Mouse (Mus musculus): Measurements from ENCODE around the gene Rfk. TPM values are rescaled to one million over a fixed set of nuclear protein-coding genes. Genes with fewer than 3 reads are reported as not detected.
A peak's percentile ranks its signal among the peaks of the same experiment; 100 is the strongest.

Gene Rfk
- polyA plus RNA-seq (2014; fragmentation: Nextera tagmentation; extraction: Ambion mirVana) = 87.2 and 96.4 TPM in 2 replicates

GRCm38 (mm10) chr19:17393841-17394591 lies at the start of gene Rfk:
TSS of gene Rfk (plus strand) at chr19:17394043.
- WGBS = under 1% methylated on average over 81 of the region's 83 CpGs
- peaks cover 9% of the 10 kb centered on the region; the same call in 1 of the 2 replicates for H3K27me3 ChIP-seq (ENCODE audit: control insufficient read depth, insufficient read depth, low read length)
- H3K9me3 ChIP-seq (ENCODE audit: control insufficient read depth, low read length) = no peaks in the 10 kb centered on the region
- no peaks in the 10 kb centered on the region for H3K4me1 ChIP-seq (replicated peaks; ENCODE audit: control insufficient read depth, insufficient read depth, low read length)
- peak within 1 kb of the TSS; percentile 84 for H3K4me3 ChIP-seq (ENCODE audit: low read depth, low read length)
- peak within 1 kb of the TSS; percentile 89 for H3K9ac ChIP-seq (ENCODE audit: low read length)
- no peak within 1 kb of the TSS for H3K27ac ChIP-seq (ENCODE audit: low read depth, low read length)
- H3K36me3 ChIP-seq (ENCODE audit: control insufficient read depth, insufficient read depth, low read length) = no peaks in the 10 kb centered on the region
- ATAC-seq (replicated peaks; ENCODE audit: low FRiP score) (peak; percentile 99), DNase-seq (ENCODE audit: low spot score) (peak; percentile 97)
- H3K4me2 ChIP-seq (ENCODE audit: low read depth, low read length, severe bottlenecking) = peak within 1 kb of the TSS; percentile 69

DNA sequence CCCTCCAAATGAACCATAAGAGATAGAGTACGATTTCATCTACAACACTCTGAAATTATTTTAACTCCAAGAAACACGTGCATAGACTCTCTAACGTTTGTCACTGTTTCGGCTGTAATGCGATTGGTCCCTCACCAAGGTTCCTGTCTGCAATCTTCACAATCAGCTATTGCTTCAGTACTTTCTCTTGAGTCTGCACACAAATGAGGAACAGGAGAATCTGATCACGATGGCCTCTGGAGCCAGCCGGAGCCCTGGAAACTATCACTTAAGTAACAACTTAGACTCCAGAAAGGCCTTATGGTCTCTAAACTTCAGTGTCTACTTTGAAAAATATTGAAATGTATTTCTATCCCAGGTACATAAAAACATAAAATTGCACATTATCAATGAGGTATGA lies 49.0 kb upstream of the Rfk start:
- Histone ChIP-seq H3K36me3 (ENCODE audit: control insufficient read depth, insufficient read depth, low read length) (no peaks in the 10 kb centered on the region), H3K4me3 (ENCODE audit: low read depth, low read length) (no peak overlapping the region), H3K9me3 (ENCODE audit: control insufficient read depth, low read length) (no peaks in the 10 kb centered on the region), H3K4me2 (ENCODE audit: low read depth, low read length, severe bottlenecking) (no peak overlapping the region), H3K27me3 (ENCODE audit: control insufficient read depth, insufficient read depth, low read length) (no peaks in the 10 kb centered on the region), H3K4me1 (replicated peaks; ENCODE audit: control insufficient read depth, insufficient read depth, low read length) (no peaks in the 10 kb centered on the region), H3K27ac (ENCODE audit: low read depth, low read length) (no peak overlapping the region), H3K9ac (ENCODE audit: low read length) (no peak overlapping the region)
- no peak for ATAC-seq (replicated peaks; ENCODE audit: low FRiP score)
- DNase-seq (ENCODE audit: low spot score) = no peak
- 92% methylated on average over 7 of the region's 7 CpGs for WGBS

GRCm38 (mm10) chr19:17346716-17347474 lies 46.9 kb upstream of the Rfk start:
- no peaks in the 10 kb centered on the region for H3K36me3 ChIP-seq (ENCODE audit: control insufficient read depth, insufficient read depth, low read length)
- WGBS = 89% methylated on average over 3 of the region's 3 CpGs

GRCm38 (mm10) chr19:17347852-17348251 lies 46.0 kb upstream of the Rfk start:
- no peak overlapping the region for H3K27ac ChIP-seq (ENCODE audit: low read depth, low read length)
- H3K4me3 ChIP-seq (ENCODE audit: low read depth, low read length) = no peak overlapping the region
- WGBS = 81% methylated on average over 2 of the region's 2 CpGs
- no peak overlapping the region for H3K4me2 ChIP-seq (ENCODE audit: low read depth, low read length, severe bottlenecking)
- no peak overlapping the region for H3K9ac ChIP-seq (ENCODE audit: low read length)
- H3K4me1 ChIP-seq (replicated peaks; ENCODE audit: control insufficient read depth, insufficient read depth, low read length) = no peaks in the 10 kb centered on the region
- ATAC-seq (replicated peaks; ENCODE audit: low FRiP score) = no peak
- DNase-seq (ENCODE audit: low spot score) = no peak
- H3K9me3 ChIP-seq (ENCODE audit: control insufficient read depth, low read length) = no peaks in the 10 kb centered on the region
- no peaks in the 10 kb centered on the region for H3K36me3 ChIP-seq (ENCODE audit: control insufficient read depth, insufficient read depth, low read length)
- no peaks in the 10 kb centered on the region for H3K27me3 ChIP-seq (ENCODE audit: control insufficient read depth, insufficient read depth, low read length)

More at GRCm38 (mm10) chr19:17346716-17347474, 46.9 kb upstream of the Rfk start:
- H3K9me3 ChIP-seq (ENCODE audit: control insufficient read depth, low read length) = no peaks in the 10 kb centered on the region
- H3K4me3 ChIP-seq (ENCODE audit: low read depth, low read length) = no peak overlapping the region
- H3K27me3 ChIP-seq (ENCODE audit: control insufficient read depth, insufficient read depth, low read length) = no peaks in the 10 kb centered on the region
- no peak overlapping the region for H3K9ac ChIP-seq (ENCODE audit: low read length)
- DNase-seq (ENCODE audit: low spot score) (no peak), ATAC-seq (replicated peaks; ENCODE audit: low FRiP score) (no peak)
- no peak overlapping the region for H3K4me2 ChIP-seq (ENCODE audit: low read depth, low read length, severe bottlenecking)
- H3K4me1 ChIP-seq (replicated peaks; ENCODE audit: control insufficient read depth, insufficient read depth, low read length) = no peaks in the 10 kb centered on the region
- H3K27ac ChIP-seq (ENCODE audit: low read depth, low read length) = no peak overlapping the region

- H3K9me3 ChIP-seq (ENCODE audit: control insufficient read depth, low read length) = no peaks in the 10 kb centered on the region
- no peak for ATAC-seq (replicated peaks; ENCODE audit: low FRiP score)
- H3K4me2 ChIP-seq (ENCODE audit: low read depth, low read length, severe bottlenecking) = no peak overlapping the region
- no peak for DNase-seq (ENCODE audit: low spot score)
- H3K36me3 ChIP-seq (ENCODE audit: control insufficient read depth, insufficient read depth, low read length) = no peaks in the 10 kb centered on the region
- peaks cover 5% of the 10 kb centered on the region for H3K27me3 ChIP-seq (ENCODE audit: control insufficient read depth, insufficient read depth, low read length)
- H3K4me1 ChIP-seq (replicated peaks; ENCODE audit: control insufficient read depth, insufficient read depth, low read length) = peaks cover 6% of the 10 kb centered on the region; the same call in 1 of the 2 replicates
- H3K4me3 ChIP-seq (ENCODE audit: low read depth, low read length) = no peak overlapping the region
- no peak overlapping the region for H3K27ac ChIP-seq (ENCODE audit: low read depth, low read length)
- WGBS = 72% methylated on average over 8 of the region's 8 CpGs
- H3K9ac ChIP-seq (ENCODE audit: low read length) = no peak overlapping the region
These were observed 40.1 kb upstream of the Rfk start for GRCm38 (mm10) chr19:17353727-17354126.

GRCm38 (mm10) chr19:17354362-17354761 lies 39.5 kb upstream of the Rfk start:
- 80% methylated on average over 4 of the region's 4 CpGs for WGBS
- H3K27me3 ChIP-seq (ENCODE audit: control insufficient read depth, insufficient read depth, low read length) = peaks cover 5% of the 10 kb centered on the region
- H3K9ac ChIP-seq (ENCODE audit: low read length) = no peak overlapping the region

GRCm38 (mm10) chr19:17354797-17355196 lies 39.0 kb upstream of the Rfk start:
- DNase-seq (ENCODE audit: low spot score) = no peak
- WGBS = 82% methylated on average over 4 of the region's 4 CpGs
- no peak overlapping the region for H3K27ac ChIP-seq (ENCODE audit: low read depth, low read length)
- H3K9ac ChIP-seq (ENCODE audit: low read length) = no peak overlapping the region
- H3K4me1 ChIP-seq (replicated peaks; ENCODE audit: control insufficient read depth, insufficient read depth, low read length) = peaks cover 6% of the 10 kb centered on the region; the same call in 1 of the 2 replicates
- no peak overlapping the region for H3K4me3 ChIP-seq (ENCODE audit: low read depth, low read length)
- H3K4me2 ChIP-seq (ENCODE audit: low read depth, low read length, severe bottlenecking) = no peak overlapping the region
- H3K9me3 ChIP-seq (ENCODE audit: control insufficient read depth, low read length) = no peaks in the 10 kb centered on the region
- peaks cover 5% of the 10 kb centered on the region for H3K27me3 ChIP-seq (ENCODE audit: control insufficient read depth, insufficient read depth, low read length)
- no peaks in the 10 kb centered on the region for H3K36me3 ChIP-seq (ENCODE audit: control insufficient read depth, insufficient read depth, low read length)
- no peak for ATAC-seq (replicated peaks; ENCODE audit: low FRiP score)

More at GRCm38 (mm10) chr19:17354362-17354761, 39.5 kb upstream of the Rfk start:
- DNase-seq (ENCODE audit: low spot score) = no peak
- no peak overlapping the region for H3K4me3 ChIP-seq (ENCODE audit: low read depth, low read length)
- ATAC-seq (replicated peaks; ENCODE audit: low FRiP score) = no peak
- H3K9me3 ChIP-seq (ENCODE audit: control insufficient read depth, low read length) = no peaks in the 10 kb centered on the region
- H3K4me2 ChIP-seq (ENCODE audit: low read depth, low read length, severe bottlenecking) = no peak overlapping the region
- H3K4me1 ChIP-seq (replicated peaks; ENCODE audit: control insufficient read depth, insufficient read depth, low read length) = peaks cover 6% of the 10 kb centered on the region; the same call in 1 of the 2 replicates
- H3K36me3 ChIP-seq (ENCODE audit: control insufficient read depth, insufficient read depth, low read length) = no peaks in the 10 kb centered on the region
- H3K27ac ChIP-seq (ENCODE audit: low read depth, low read length) = no peak overlapping the region

- DNase-seq (ENCODE audit: low spot score) = no peak
- no peak overlapping the region for H3K4me2 ChIP-seq (ENCODE audit: low read depth, low read length, severe bottlenecking)
- ATAC-seq (replicated peaks; ENCODE audit: low FRiP score) = no peak
- H3K27me3 ChIP-seq (ENCODE audit: control insufficient read depth, insufficient read depth, low read length) = peaks cover 5% of the 10 kb centered on the region
- WGBS = 41% methylated on average over 4 of the region's 4 CpGs
- peaks cover 6% of the 10 kb centered on the region; the same call in 1 of the 2 replicates for H3K4me1 ChIP-seq (replicated peaks; ENCODE audit: control insufficient read depth, insufficient read depth, low read length)
- no peaks in the 10 kb centered on the region for H3K36me3 ChIP-seq (ENCODE audit: control insufficient read depth, insufficient read depth, low read length)
- no peak overlapping the region for H3K27ac ChIP-seq (ENCODE audit: low read depth, low read length)
- H3K9me3 ChIP-seq (ENCODE audit: control insufficient read depth, low read length) = no peaks in the 10 kb centered on the region
- no peak overlapping the region for H3K9ac ChIP-seq (ENCODE audit: low read length)
- H3K4me3 ChIP-seq (ENCODE audit: low read depth, low read length) = no peak overlapping the region
These were observed 38.5 kb upstream of the Rfk start for GRCm38 (mm10) chr19:17355361-17355760.

Measured in forebrain, embryonic 11.5 days (tissue).